Mouse (Mus musculus) embryo, embryonic 11 days (tissue): ENCODE data around the gene S100a2.
A peak's percentile ranks its signal among the peaks of the same experiment; 100 is the strongest.

Experiments used
- DNase-seq: peaks from one replicate; pipeline ENCODE4 v3.0.0-alpha.2; 2015

Gene S100a2

DNA sequence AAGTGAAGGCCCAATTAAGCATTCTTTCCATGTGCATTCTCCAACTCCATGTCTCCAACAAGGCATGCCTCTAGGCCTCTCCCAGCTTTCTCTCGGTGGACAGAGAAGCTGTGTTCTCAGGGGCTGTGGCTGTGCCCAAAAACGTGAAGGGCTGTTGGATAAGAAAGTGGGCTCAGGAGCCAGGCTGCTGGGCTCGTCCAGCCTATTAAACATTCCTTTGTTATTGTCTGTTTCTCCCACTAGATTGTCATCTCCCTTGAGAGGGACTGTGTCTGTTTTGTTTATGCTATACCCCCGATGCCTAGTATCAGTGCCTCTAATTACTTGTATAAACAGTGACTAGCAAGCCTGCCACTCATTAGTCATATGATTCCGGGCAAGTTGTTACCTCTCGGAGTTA lies 7.7 kb downstream of the S100a2 start:
- no peak for DNase-seq

- no peak for DNase-seq
These were observed 8.2 kb downstream of the S100a2 start for GRCm38 (mm10) chr3:90598212-90598611.

GRCm38 (mm10) chr3:90599401-90599800 lies 9.4 kb downstream of the S100a2 start:
- DNase-seq: no peak

GRCm38 (mm10) chr3:90600036-90600435 lies 10.0 kb downstream of the S100a2 start:
- no peak for DNase-seq

- no peak for DNase-seq
These were observed 10.6 kb downstream of the S100a2 start for GRCm38 (mm10) chr3:90600458-90601195.

DNA sequence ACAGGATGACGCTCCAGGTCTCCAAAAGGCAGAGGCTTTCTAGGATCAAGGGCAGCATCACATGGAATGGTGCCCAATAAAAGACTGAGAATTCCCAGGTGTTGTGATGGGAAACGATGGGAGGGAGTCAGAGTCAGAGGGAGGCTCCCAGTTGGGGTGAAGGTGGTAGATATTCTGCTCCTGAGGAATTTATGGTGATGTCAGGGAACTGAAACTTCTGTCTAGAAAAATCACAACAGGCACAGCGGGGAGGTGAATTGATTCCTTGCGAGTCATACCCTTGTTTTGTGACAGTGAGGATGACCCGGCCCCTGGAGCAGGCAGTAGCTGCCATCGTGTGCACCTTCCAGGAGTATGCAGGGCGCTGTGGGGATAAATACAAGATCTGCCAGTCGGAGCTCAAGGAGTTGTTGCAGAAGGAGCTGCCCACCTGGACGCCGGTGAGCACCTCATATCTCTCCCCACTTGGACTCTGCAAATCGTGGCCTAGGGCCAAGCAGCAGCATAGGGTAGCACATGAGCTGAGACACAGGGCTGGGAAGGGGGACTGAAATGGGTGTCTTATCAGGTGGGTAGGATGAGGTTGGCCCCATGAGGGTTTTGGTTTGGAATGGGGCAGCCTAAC lies 11.6 kb downstream of the S100a2 start, which contains the start of gene Gm42674:
Gene Gm42674, plus strand, starts transcription at position 419 of the 625 bp plus-strand sequence.
- no peak for DNase-seq

DNA sequence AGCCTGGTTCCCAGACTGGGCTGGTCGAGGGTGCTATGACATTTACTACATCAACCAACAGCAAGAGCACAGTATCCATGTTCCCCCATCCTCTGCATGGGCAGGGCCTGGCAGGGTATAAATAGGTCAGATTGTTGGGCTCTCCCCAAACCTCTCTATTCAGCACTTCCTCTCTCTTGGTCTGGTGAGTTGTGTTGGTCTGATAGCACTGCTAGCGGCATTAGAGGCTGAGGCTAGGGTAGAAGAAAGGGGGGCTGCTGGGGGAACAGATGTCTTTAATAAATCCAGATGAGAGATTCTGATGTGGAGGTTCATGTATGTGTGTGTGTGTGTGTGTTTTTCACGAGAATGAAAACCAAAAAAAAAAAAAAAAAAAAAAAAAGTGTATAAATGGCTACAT lies 13.6 kb downstream of the S100a2 start, which contains the start of gene S100a4:
Gene S100a4, plus strand, starts transcription at position 149 of the 400 bp plus-strand sequence.
- DNase-seq: peak; percentile 41

GRCm38 (mm10) chr3:90604416-90604815 lies 14.4 kb downstream of the S100a2 start:
- peak; percentile 27 for DNase-seq

DNA sequence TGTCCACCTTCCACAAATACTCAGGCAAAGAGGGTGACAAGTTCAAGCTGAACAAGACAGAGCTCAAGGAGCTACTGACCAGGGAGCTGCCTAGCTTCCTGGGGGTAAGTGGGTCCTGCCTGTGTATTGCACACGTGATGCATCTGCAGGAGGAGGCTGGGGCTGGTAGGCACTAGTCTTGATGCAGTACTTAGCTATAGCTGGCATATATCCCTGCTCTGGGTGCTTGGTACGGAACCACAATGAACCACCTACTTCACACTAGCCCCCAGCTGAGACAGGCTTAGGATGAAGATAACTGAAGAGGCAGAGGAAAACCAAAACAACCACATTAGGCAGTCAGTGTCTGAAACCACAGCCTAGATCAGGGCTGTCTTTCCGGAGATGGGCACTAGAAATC lies 15.0 kb downstream of the S100a2 start:
- no peak for DNase-seq

DNA sequence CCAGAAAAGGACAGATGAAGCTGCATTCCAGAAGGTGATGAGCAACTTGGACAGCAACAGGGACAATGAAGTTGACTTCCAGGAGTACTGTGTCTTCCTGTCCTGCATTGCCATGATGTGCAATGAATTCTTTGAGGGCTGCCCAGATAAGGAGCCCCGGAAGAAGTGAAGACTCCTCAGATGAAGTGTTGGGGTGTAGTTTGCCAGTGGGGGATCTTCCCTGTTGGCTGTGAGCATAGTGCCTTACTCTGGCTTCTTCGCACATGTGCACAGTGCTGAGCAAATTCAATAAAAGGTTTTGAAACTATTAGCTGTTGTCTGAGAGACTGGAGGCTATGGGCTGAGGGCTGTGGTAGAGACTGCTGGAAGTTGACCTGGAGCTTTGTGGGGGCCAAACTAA lies 15.7 kb downstream of the S100a2 start:
- DNase-seq: no peak

DNA sequence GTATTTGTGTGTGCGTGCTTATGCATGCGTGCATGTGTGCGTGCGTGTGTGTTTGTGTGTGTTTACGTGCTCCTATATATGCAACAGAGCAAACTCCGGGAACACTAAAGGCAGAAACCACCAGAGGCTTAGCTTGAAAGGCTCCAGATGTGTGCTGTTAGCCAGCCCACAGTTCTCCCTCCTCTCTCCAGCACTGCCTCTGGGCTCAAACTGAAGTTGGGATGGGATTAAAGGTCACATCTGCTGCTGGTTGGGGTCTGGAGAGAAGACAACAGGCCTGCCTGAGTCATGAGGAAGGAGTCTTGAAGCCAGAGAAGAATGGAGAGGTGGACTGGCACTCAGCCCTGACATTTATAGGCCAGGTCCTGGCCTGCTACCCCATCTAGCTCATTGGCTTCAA lies 16.1 kb downstream of the S100a2 start:
- DNase-seq: peak; percentile 74

DNA sequence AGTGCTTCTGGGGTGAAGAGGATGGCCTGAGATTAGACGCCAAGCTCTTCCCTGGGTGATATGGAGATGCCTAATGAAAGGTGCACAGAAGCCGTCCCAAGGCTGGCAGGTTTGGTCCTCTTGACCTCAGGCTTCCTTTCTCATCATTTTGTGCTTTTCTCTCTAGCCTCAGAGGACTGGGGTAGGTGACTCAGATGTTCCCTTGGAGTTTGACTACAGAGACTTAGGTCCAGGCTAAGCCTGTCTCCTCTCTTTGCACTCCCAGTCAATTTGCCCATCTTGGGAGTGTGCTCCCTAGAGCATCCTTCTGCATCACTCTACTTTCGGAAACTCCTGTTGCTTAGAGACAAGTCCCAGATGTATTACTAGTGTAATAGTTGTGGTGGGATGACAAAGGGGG lies 17.3 kb downstream of the S100a2 start:
- no peak for DNase-seq

GRCm38 (mm10) chr3:90608223-90608622 lies 18.2 kb downstream of the S100a2 start, which contains the start of gene S100a5:
TSS of gene S100a5 (plus strand) at chr3:90608523.
- DNase-seq: no peak

GRCm38 (mm10) chr3:90609102-90609501 lies 19.1 kb downstream of the S100a2 start:
- DNase-seq: no peak

- no peak for DNase-seq
These were observed 21.4 kb downstream of the S100a2 start for GRCm38 (mm10) chr3:90611494-90611893.

DNA sequence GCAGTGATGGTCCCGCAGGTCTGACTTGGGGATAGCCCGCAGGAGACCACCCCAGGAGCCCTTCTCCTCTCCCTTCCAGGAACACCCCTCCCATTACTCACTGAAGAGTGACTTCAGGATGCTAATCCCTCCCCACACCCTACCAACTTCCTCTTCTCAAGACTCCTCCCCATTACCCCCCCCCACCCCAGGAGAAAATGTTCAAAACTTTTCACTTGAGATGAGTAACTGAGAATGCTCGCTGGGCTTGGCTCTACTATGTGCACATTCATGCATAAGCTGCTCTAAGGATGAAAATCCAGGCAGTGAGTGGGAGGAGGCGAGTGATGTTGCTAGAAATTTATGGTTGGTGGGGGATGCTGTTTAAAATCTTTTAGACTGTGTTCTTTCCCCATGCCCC lies 22.0 kb downstream of the S100a2 start:
- DNase-seq: no peak

DNA sequence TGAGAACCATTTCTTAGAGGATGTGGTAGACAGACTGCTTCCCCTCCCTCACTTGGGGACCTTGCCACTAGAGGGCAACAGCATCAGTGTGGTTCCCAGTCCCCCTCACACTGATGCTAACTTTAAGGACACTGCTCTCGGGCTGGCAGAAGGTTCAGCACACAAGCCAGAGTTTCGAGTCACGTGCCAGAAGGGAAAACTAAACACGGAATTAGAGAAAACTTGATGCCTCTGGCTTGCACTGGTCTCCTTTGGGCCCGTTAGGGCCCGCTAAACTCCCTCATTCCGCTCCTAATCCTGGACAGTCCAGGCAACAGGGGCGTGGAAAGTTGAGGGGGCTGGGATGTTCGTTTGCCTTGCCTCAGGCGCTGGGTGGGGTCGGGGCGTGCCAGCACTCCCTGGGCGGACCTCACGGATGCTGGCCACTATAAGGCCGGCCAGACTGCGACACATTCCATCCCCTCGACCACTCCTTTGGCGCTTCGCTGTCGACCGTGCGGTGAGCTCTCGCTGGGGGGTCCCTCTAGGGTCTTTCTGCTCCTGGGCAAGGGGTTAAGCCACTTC lies 22.8 kb downstream of the S100a2 start, which contains the start of gene S100a6:
Gene S100a6, plus strand, starts transcription at position 155 of the 564 bp plus-strand sequence.
- DNase-seq: peak; percentile 83

- no peak for DNase-seq
These were observed 23.6 kb downstream of the S100a2 start for GRCm38 (mm10) chr3:90613461-90614147.

DNA sequence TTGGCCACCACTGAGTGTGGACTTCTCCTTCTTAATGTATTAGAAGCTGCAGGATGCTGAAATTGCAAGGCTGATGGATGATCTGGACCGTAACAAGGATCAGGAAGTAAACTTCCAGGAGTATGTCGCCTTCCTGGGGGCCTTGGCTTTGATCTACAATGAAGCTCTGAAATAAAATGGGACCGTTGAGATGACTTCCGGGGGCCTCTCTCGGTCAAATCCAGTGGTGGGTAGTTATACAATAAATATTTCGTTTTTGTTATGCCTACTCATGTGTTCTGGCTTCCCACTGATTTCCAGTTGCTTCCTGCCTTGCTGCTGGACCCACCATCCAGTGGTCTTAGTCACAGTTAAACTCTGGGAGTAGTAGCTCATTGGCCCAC lies 24.1 kb downstream of the S100a2 start:
- no peak for DNase-seq

GRCm38 (mm10) chr3:90614611-90615251 lies 24.7 kb downstream of the S100a2 start:
- DNase-seq: no peak

- DNase-seq: peak; percentile 70
These were observed 25.4 kb downstream of the S100a2 start for GRCm38 (mm10) chr3:90615415-90615814.

GRCm38 (mm10) chr3:90615911-90616310 lies 25.9 kb downstream of the S100a2 start:
- no peak for DNase-seq

DNA sequence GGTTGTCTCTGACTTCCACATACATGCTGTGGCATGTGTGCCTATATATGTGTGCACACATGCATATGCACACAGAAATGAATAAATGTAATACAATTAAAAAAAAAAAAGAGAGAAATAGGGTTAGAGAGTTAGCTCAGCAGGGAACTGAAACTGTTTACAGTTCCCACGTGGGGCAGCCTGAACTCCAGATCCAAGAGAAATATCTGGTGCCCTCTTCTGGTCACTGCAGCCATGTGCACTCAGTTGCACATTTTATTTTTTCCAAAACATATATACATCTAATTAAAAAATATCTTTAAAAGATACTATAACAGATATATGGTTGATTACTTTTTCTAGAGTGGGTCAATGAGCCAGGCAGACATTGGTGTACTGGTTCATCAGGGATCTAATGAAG lies 27.5 kb downstream of the S100a2 start:
- no peak for DNase-seq
